Mouse (Mus musculus): ENCODE results near the gene Tmem243. TPM values are rescaled to one million over a fixed set of nuclear protein-coding genes. Genes with fewer than 3 reads are reported as not detected.

The Tmem243 gene
- polyA plus RNA-seq, 1 experiment, result 20.8 TPM

GRCm38 (mm10) chr5:9069599-9070209, 30.8 kb upstream of the Tmem243 start:
- Histone ChIP-seq H3K4me1 (ENCODE audit: control insufficient read depth, insufficient read depth, low read length) (no peaks in the 10 kb centered on the region), H3K4me3 (replicated peaks; ENCODE audit: insufficient read depth, low read depth, low read length) (no peak overlapping the region), H3K27me3 (ENCODE audit: control insufficient read depth, insufficient read depth, low read length) (no peaks in the 10 kb centered on the region), H3K27ac (ENCODE audit: insufficient read depth, low read length) (no peak overlapping the region)
- WGBS, result 87% methylated on average over 6 of the region's 6 CpGs
- TF ChIP-seq CTCF (IDR thresholded peaks at IDR 0.05; ENCODE audit: borderline replicate concordance, insufficient read depth, low read depth, low read length), result no peak
- TF ChIP-seq POLR2A (IDR thresholded peaks at IDR 0.05; ENCODE audit: borderline replicate concordance, insufficient read depth, low read length), result no peak
- no peak for DNase-seq

GRCm38 (mm10) chr5:9071360-9071759, 29.1 kb upstream of the Tmem243 start:
- Histone ChIP-seq H3K4me1 (ENCODE audit: control insufficient read depth, insufficient read depth, low read length) (no peaks in the 10 kb centered on the region), H3K27me3 (ENCODE audit: control insufficient read depth, insufficient read depth, low read length) (no peaks in the 10 kb centered on the region), H3K4me3 (replicated peaks; ENCODE audit: insufficient read depth, low read depth, low read length) (no peak overlapping the region), H3K27ac (ENCODE audit: insufficient read depth, low read length) (no peak overlapping the region)
- no peak for DNase-seq
- TF ChIP-seq POLR2A (IDR thresholded peaks at IDR 0.05; ENCODE audit: borderline replicate concordance, insufficient read depth, low read length) (no peak), CTCF (IDR thresholded peaks at IDR 0.05; ENCODE audit: borderline replicate concordance, insufficient read depth, low read depth, low read length) (no peak)
- WGBS, result 89% methylated on average over 3 of the region's 3 CpGs

- 11% methylated on average over 5 of the region's 5 CpGs for WGBS
- peak in 1 of 2 experiments; percentile 20 for DNase-seq
- TF ChIP-seq CTCF (IDR thresholded peaks at IDR 0.05; ENCODE audit: borderline replicate concordance, insufficient read depth, low read depth, low read length), result no peak
- TF ChIP-seq POLR2A (IDR thresholded peaks at IDR 0.05; ENCODE audit: borderline replicate concordance, insufficient read depth, low read length), result no peak
These were observed 27.2 kb upstream of the Tmem243 start for GRCm38 (mm10) chr5:9073177-9073854.

GRCm38 (mm10) chr5:9079773-9080501, 20.5 kb upstream of the Tmem243 start:
- no peaks in the 10 kb centered on the region for H3K27me3 ChIP-seq (ENCODE audit: control insufficient read depth, insufficient read depth, low read length)
- DNase-seq, result no peak
- TF ChIP-seq CTCF (IDR thresholded peaks at IDR 0.05; ENCODE audit: borderline replicate concordance, insufficient read depth, low read depth, low read length) (no peak), POLR2A (IDR thresholded peaks at IDR 0.05; ENCODE audit: borderline replicate concordance, insufficient read depth, low read length) (no peak)
- no peaks in the 10 kb centered on the region for H3K4me1 ChIP-seq (ENCODE audit: control insufficient read depth, insufficient read depth, low read length)
- H3K27ac ChIP-seq (ENCODE audit: insufficient read depth, low read length), result no peak overlapping the region
- no peak overlapping the region for H3K4me3 ChIP-seq (replicated peaks; ENCODE audit: insufficient read depth, low read depth, low read length)

More at GRCm38 (mm10) chr5:9073177-9073854, 27.2 kb upstream of the Tmem243 start:
- no peaks in the 10 kb centered on the region for H3K4me1 ChIP-seq (ENCODE audit: control insufficient read depth, insufficient read depth, low read length)
- no peak overlapping the region for H3K4me3 ChIP-seq (replicated peaks; ENCODE audit: insufficient read depth, low read depth, low read length)
- no peaks in the 10 kb centered on the region for H3K27me3 ChIP-seq (ENCODE audit: control insufficient read depth, insufficient read depth, low read length)
- no peak overlapping the region for H3K27ac ChIP-seq (ENCODE audit: insufficient read depth, low read length)

GRCm38 (mm10) chr5:9086924-9087719, 13.3 kb upstream of the Tmem243 start:
- H3K4me1 ChIP-seq (ENCODE audit: control insufficient read depth, insufficient read depth, low read length), result no peaks in the 10 kb centered on the region
- 84% methylated on average over 3 of the region's 3 CpGs for WGBS
- H3K27me3 ChIP-seq (ENCODE audit: control insufficient read depth, insufficient read depth, low read length), result no peaks in the 10 kb centered on the region
- no peak overlapping the region for H3K27ac ChIP-seq (ENCODE audit: insufficient read depth, low read length)
- no peak for DNase-seq
- no peak for TF ChIP-seq POLR2A (IDR thresholded peaks at IDR 0.05; ENCODE audit: borderline replicate concordance, insufficient read depth, low read length)
- no peak for TF ChIP-seq CTCF (IDR thresholded peaks at IDR 0.05; ENCODE audit: borderline replicate concordance, insufficient read depth, low read depth, low read length)
- no peak overlapping the region for H3K4me3 ChIP-seq (replicated peaks; ENCODE audit: insufficient read depth, low read depth, low read length)

GRCm38 (mm10) chr5:9090493-9091106, 9.9 kb upstream of the Tmem243 start:
- Histone ChIP-seq H3K27ac (ENCODE audit: insufficient read depth, low read length) (no peak overlapping the region), H3K4me1 (ENCODE audit: control insufficient read depth, insufficient read depth, low read length) (no peaks in the 10 kb centered on the region), H3K4me3 (replicated peaks; ENCODE audit: insufficient read depth, low read depth, low read length) (no peak overlapping the region), H3K27me3 (ENCODE audit: control insufficient read depth, insufficient read depth, low read length) (no peaks in the 10 kb centered on the region)
- TF ChIP-seq POLR2A (IDR thresholded peaks at IDR 0.05; ENCODE audit: borderline replicate concordance, insufficient read depth, low read length), result no peak
- TF ChIP-seq CTCF (IDR thresholded peaks at IDR 0.05; ENCODE audit: borderline replicate concordance, insufficient read depth, low read depth, low read length), result no peak
- 81% methylated on average over 6 of the region's 6 CpGs for WGBS
- DNase-seq, result no peak

GRCm38 (mm10) chr5:9092716-9093115, 7.8 kb upstream of the Tmem243 start:
- Histone ChIP-seq H3K4me1 (ENCODE audit: control insufficient read depth, insufficient read depth, low read length) (no peaks in the 10 kb centered on the region), H3K4me3 (replicated peaks; ENCODE audit: insufficient read depth, low read depth, low read length) (no peak overlapping the region), H3K27me3 (ENCODE audit: control insufficient read depth, insufficient read depth, low read length) (no peaks in the 10 kb centered on the region), H3K27ac (ENCODE audit: insufficient read depth, low read length) (no peak overlapping the region)
- TF ChIP-seq POLR2A (IDR thresholded peaks at IDR 0.05; ENCODE audit: borderline replicate concordance, insufficient read depth, low read length), result no peak
- no peak for TF ChIP-seq CTCF (IDR thresholded peaks at IDR 0.05; ENCODE audit: borderline replicate concordance, insufficient read depth, low read depth, low read length)
- no peak for DNase-seq
- WGBS, result 93% methylated on average over 1 of the region's 1 CpGs

Measured in cerebellum, adult 2 months (tissue).